Mouse (Mus musculus): Measurements from ENCODE around the gene Ctnna3. TPM values are rescaled to one million over a fixed set of nuclear protein-coding genes. Genes with fewer than 3 reads are reported as not detected.

Ctnna3 gene
- total and polyA plus RNA-seq, 2 experiments = 0.09 TPM; not detected in 1

- TF ChIP-seq CTCF (IDR thresholded peaks at IDR 0.05; ENCODE audit: low read depth, low read length) = no peak
- no peak for TF ChIP-seq POLR2A (IDR thresholded peaks at IDR 0.05; ENCODE audit: extremely low read depth, insufficient read depth, low read length)
- DNase-seq (ENCODE audit: extremely low read depth, low read depth, low spot score) = peak; percentile 16
- no peaks in the 10 kb centered on the region for H3K79me2 ChIP-seq (ENCODE audit: control insufficient read depth, insufficient read depth, low read length)
- H3K36me3 ChIP-seq (ENCODE audit: control insufficient read depth, insufficient read depth, low read length) = no peaks in the 10 kb centered on the region
- H3K27ac ChIP-seq (replicated peaks; ENCODE audit: insufficient read depth, low read depth, low read length) = no peak overlapping the region
- H3K4me1 ChIP-seq (ENCODE audit: control insufficient read depth, insufficient read depth, low read length) = no peaks in the 10 kb centered on the region; the same call in 1 of the 2 replicates
- 81% methylated on average over 17 of the region's 17 CpGs for WGBS
- H3K9ac ChIP-seq (ENCODE audit: low read depth, low read length) = no peak overlapping the region
- no peaks in the 10 kb centered on the region for H3K27me3 ChIP-seq (ENCODE audit: control insufficient read depth, insufficient read depth, low read length)
- H3K4me3 ChIP-seq (ENCODE audit: insufficient read depth, low read depth, low read length) = no peak overlapping the region
Observed at GRCm38 (mm10) chr10:64039760-64040535, 610.0 kb downstream of the Ctnna3 start.

- Histone ChIP-seq H3K9ac (ENCODE audit: low read depth, low read length) (no peak overlapping the region), H3K4me3 (ENCODE audit: insufficient read depth, low read depth, low read length) (no peak overlapping the region), H3K4me1 (ENCODE audit: control insufficient read depth, insufficient read depth, low read length) (no peaks in the 10 kb centered on the region; the same call in 1 of the 2 replicates), H3K36me3 (ENCODE audit: control insufficient read depth, insufficient read depth, low read length) (no peaks in the 10 kb centered on the region), H3K79me2 (ENCODE audit: control insufficient read depth, insufficient read depth, low read length) (no peaks in the 10 kb centered on the region), H3K27ac (replicated peaks; ENCODE audit: insufficient read depth, low read depth, low read length) (no peak overlapping the region), H3K27me3 (ENCODE audit: control insufficient read depth, insufficient read depth, low read length) (no peaks in the 10 kb centered on the region)
- TF ChIP-seq CTCF (IDR thresholded peaks at IDR 0.05; ENCODE audit: low read depth, low read length) (no peak), POLR2A (IDR thresholded peaks at IDR 0.05; ENCODE audit: extremely low read depth, insufficient read depth, low read length) (no peak)
- DNase-seq (ENCODE audit: extremely low read depth, low read depth, low spot score) = peak; percentile 6
- WGBS = 89% methylated on average over 7 of the region's 7 CpGs
Observed at GRCm38 (mm10) chr10:64041218-64041617, 611.3 kb downstream of the Ctnna3 start.

- 84% methylated on average over 11 of the region's 11 CpGs for WGBS
- H3K4me3 ChIP-seq (ENCODE audit: insufficient read depth, low read depth, low read length) = no peak overlapping the region
- TF ChIP-seq POLR2A (IDR thresholded peaks at IDR 0.05; ENCODE audit: extremely low read depth, insufficient read depth, low read length) (no peak), CTCF (IDR thresholded peaks at IDR 0.05; ENCODE audit: low read depth, low read length) (no peak)
- no peak overlapping the region for H3K27ac ChIP-seq (replicated peaks; ENCODE audit: insufficient read depth, low read depth, low read length)
- H3K27me3 ChIP-seq (ENCODE audit: control insufficient read depth, insufficient read depth, low read length) = no peaks in the 10 kb centered on the region
- no peak for DNase-seq (ENCODE audit: extremely low read depth, low read depth, low spot score)
- no peaks in the 10 kb centered on the region for H3K79me2 ChIP-seq (ENCODE audit: control insufficient read depth, insufficient read depth, low read length)
- no peaks in the 10 kb centered on the region; the same call in 1 of the 2 replicates for H3K4me1 ChIP-seq (ENCODE audit: control insufficient read depth, insufficient read depth, low read length)
- H3K9ac ChIP-seq (ENCODE audit: low read depth, low read length) = no peak overlapping the region
- H3K36me3 ChIP-seq (ENCODE audit: control insufficient read depth, insufficient read depth, low read length) = no peaks in the 10 kb centered on the region
Observed at GRCm38 (mm10) chr10:64041892-64042291, 612.0 kb downstream of the Ctnna3 start.

- Histone ChIP-seq H3K36me3 (ENCODE audit: control insufficient read depth, insufficient read depth, low read length) (no peaks in the 10 kb centered on the region), H3K9ac (ENCODE audit: low read depth, low read length) (no peak overlapping the region), H3K79me2 (ENCODE audit: control insufficient read depth, insufficient read depth, low read length) (no peaks in the 10 kb centered on the region), H3K27me3 (ENCODE audit: control insufficient read depth, insufficient read depth, low read length) (no peaks in the 10 kb centered on the region), H3K4me3 (ENCODE audit: insufficient read depth, low read depth, low read length) (no peak overlapping the region), H3K27ac (replicated peaks; ENCODE audit: insufficient read depth, low read depth, low read length) (no peak overlapping the region), H3K4me1 (ENCODE audit: control insufficient read depth, insufficient read depth, low read length) (no peaks in the 10 kb centered on the region)
- no peak for DNase-seq (ENCODE audit: extremely low read depth, low read depth, low spot score)
- 76% methylated on average over 6 of the region's 6 CpGs for whole genome bisulfite sequencing
- no peak for TF ChIP-seq CTCF (IDR thresholded peaks at IDR 0.05; ENCODE audit: low read depth, low read length)
- no peak for TF ChIP-seq POLR2A (IDR thresholded peaks at IDR 0.05; ENCODE audit: extremely low read depth, insufficient read depth, low read length)
Observed at GRCm38 (mm10) chr10:64049151-64049550, 619.3 kb downstream of the Ctnna3 start.

- Histone ChIP-seq H3K27ac (replicated peaks; ENCODE audit: insufficient read depth, low read depth, low read length) (no peak overlapping the region), H3K36me3 (ENCODE audit: control insufficient read depth, insufficient read depth, low read length) (no peaks in the 10 kb centered on the region), H3K9ac (ENCODE audit: low read depth, low read length) (no peak overlapping the region), H3K27me3 (ENCODE audit: control insufficient read depth, insufficient read depth, low read length) (no peaks in the 10 kb centered on the region), H3K79me2 (ENCODE audit: control insufficient read depth, insufficient read depth, low read length) (no peaks in the 10 kb centered on the region), H3K4me1 (ENCODE audit: control insufficient read depth, insufficient read depth, low read length) (no peaks in the 10 kb centered on the region), H3K4me3 (ENCODE audit: insufficient read depth, low read depth, low read length) (no peak overlapping the region)
- no peak for DNase-seq (ENCODE audit: extremely low read depth, low read depth, low spot score)
- no peak for TF ChIP-seq CTCF (IDR thresholded peaks at IDR 0.05; ENCODE audit: low read depth, low read length)
- no peak for TF ChIP-seq POLR2A (IDR thresholded peaks at IDR 0.05; ENCODE audit: extremely low read depth, insufficient read depth, low read length)
- WGBS = 92% methylated on average over 6 of the region's 6 CpGs
Observed at GRCm38 (mm10) chr10:64049946-64050345, 620.0 kb downstream of the Ctnna3 start.

GRCm38 (mm10) chr10:64063704-64064103 is 633.8 kb downstream of the Ctnna3 start:
- Histone ChIP-seq H3K27ac (replicated peaks; ENCODE audit: insufficient read depth, low read depth, low read length) (no peak overlapping the region), H3K4me3 (ENCODE audit: insufficient read depth, low read depth, low read length) (no peak overlapping the region), H3K4me1 (ENCODE audit: control insufficient read depth, insufficient read depth, low read length) (no peaks in the 10 kb centered on the region), H3K36me3 (ENCODE audit: control insufficient read depth, insufficient read depth, low read length) (no peaks in the 10 kb centered on the region), H3K9ac (ENCODE audit: low read depth, low read length) (no peak overlapping the region), H3K79me2 (ENCODE audit: control insufficient read depth, insufficient read depth, low read length) (no peaks in the 10 kb centered on the region), H3K27me3 (ENCODE audit: control insufficient read depth, insufficient read depth, low read length) (no peaks in the 10 kb centered on the region)
- TF ChIP-seq POLR2A (IDR thresholded peaks at IDR 0.05; ENCODE audit: extremely low read depth, insufficient read depth, low read length) = no peak
- TF ChIP-seq CTCF (IDR thresholded peaks at IDR 0.05; ENCODE audit: low read depth, low read length) = no peak
- WGBS = 76% methylated on average over 9 of the region's 9 CpGs
- no peak for DNase-seq (ENCODE audit: extremely low read depth, low read depth, low spot score)
